Mouse (Mus musculus): ENCODE measurements at regions not wholly inside any gene's neighbourhood (a gene's known extent, or its start where the extent isn't known, plus 50 kb on each side); places are given as distances from the start of the nearest gene placed in this dataset.

DNA sequence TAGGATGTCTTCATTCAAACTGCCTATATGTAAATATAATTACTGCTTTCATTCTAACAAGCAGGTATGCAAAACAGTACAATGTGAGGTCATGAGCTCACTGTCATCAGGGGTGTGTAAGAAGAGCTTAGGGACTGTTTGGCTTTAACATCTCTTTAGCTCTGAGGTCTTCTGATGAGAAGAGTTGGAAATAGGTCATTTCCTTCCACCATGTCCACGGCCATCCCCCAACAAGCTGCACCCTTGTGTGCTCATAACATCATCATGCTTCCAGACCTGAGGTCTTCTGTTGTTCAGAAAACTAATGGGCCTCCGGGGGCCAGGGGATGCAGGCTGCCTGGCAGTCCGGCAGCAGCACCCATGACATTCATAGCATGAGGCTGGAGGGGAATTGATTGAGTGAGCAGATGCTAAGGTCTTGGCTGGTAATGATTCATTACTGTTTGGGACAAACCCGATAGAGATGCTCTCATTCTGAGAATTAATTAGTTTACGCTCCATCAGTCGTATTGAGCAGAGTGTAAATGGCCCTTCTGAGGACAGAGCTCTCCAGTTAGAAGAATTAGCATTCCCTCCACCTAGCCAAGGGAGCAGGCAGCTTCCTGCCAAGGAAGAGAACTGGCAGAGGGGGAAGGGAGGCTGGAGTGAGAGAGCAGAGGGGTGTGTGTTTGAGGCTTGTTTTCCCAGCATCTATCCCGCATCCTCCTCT is 64.0 kb downstream of the Rps24 start:
- no peak for DNase-seq

DNA sequence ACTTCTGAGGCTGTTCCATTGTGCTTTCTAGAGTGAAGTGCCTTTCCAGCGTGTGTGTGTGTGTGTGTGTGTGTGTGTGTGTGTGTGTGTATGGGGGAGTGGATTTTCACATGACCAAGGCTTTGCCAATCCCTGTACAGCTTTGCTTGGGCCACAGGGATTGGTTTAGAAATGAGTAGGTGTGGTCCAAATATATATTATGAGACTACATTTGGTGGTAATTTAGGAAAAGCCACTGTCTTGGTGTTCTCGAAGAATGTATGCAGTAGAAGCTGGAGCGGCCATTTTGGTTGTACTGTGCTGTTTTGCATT is 64.5 kb downstream of the Rps24 start:
- no peak for DNase-seq

DNA sequence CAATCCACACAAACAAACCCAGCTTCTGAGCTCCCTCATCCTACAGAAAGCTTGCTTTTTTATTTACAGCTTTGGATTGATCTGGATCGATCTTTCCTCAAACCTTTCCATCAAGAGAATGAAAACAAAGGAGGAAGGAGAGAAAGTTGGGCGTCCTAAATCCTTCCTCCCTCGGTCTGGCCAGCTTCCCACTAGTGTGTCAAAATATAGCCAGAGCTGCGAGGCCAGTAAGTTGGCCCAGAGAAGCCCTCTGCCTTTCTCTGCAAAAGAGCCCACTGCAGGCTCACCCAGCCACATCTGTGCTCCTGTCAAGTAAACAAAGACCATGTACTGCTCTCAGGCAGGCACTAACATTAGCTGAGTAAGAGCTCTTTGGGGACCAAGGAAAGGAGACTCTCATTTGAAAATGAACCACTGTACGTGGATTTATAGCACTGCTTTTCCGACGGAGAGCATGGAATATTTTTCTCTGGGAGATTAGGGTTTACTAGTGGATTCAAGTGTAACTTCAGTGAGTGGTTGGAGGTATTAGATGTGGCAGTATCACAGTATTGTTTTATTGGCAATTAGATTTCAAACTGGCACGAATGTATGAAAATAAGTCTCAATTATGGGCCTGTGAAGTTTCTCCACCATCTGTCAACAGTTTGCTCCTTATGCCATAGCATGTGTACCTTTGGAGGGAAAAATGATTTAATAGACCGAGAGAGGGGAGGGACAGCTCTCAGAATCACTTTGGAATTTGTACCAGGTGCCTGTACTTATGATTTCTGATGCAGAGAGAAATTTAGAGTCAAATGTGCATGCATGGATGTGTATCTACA is 78.1 kb downstream of the Rps24 start:
- no peak for DNase-seq

- DNase-seq, result no peak
Observed at GRCm38 (mm10) chr14:24565718-24566322, 78.9 kb downstream of the Rps24 start.

DNA sequence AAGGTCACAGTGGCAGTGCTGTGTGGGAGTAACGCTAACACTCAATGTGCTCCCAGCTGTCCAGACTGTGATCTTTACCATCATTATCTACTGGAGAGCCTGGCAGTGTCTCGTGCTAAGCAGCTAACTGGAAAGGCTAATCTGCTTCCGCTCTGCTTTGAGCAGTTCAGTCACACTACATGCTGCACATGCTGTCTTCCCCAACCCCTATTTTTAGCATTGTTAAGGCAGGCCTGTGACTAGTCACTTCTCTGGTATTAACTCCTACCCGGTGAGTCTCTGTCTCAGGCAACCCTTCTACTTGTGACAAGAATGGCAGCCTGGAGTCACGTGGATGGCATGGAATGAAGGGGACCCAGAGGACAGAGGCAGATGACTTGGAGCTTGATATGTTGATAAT is 88.2 kb downstream of the Rps24 start:
- DNase-seq, result no peak

- DNase-seq, result peak; percentile 9
Observed at GRCm38 (mm10) chr14:24578535-24579111, 91.7 kb downstream of the Rps24 start.

GRCm38 (mm10) chr14:24579153-24579795 is 92.3 kb downstream of the Rps24 start:
- no peak for DNase-seq

DNA sequence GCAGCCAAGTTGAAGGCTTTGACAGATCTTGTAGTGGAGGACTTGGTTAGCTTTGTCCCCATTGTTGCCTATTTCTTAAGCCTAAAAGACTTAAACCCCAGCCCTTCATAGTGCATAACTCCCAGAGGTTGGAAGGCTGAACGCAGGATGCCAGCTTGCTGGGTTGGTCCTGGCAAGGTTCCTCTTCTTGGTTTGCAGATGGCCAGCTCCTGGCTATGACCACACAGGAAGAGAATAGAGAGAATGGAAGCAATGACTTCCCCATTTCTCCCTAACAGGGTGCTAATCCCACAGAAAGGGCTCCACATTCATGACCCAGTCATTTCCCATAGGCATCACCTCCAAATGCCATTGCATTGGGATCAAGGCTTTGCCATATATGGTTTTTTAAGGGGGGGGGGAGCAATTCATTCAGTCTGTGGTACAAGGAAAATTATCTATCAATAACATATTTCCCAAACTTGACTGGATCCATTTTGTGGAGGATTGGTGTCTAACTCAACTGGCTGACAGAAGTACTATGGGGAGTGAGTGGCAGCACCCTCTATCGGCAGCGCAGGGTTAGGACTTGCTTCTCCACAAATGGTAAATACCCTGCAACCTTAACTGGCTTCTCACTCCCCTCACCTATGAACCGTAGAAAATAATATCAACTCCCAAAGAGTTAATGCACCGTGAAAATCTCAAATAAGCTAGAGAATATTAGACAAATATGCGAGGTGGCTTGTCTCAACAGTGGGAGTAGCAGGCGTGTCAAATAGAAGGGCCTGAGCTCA is 99.4 kb downstream of the Rps24 start:
- DNase-seq, result no peak

DNA sequence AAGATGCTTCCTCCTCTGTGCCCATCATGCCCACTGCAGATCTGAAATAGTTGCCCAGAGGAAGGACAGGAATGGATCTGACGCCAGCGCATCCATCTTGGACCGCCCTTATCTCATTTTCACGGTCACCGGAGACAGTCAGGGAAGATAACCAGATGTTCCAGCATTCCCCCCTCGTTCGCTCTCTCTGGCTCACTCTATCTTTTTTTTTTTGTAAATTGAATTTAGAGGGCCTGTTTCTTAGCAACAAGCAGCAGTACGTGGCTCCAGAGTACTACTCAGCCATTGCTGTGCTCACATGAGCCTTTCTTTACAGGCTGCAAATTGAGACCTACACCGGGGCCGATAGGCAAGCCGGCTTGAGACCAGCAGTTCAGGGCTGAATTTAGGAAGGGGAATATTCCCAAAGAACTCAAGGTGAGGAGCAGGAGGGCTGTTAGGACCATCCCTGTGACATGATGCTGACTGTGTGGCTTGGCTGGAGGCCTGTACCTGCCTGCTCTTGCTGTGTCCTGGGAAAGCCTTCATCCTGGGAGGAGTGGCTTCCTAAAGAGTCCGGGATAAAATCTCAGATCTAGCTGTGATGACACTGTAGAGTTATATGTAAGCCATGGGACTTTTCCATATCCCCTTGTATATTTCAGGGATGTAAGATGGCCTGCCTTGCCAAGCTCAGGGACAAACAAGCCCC is 100.2 kb downstream of the Rps24 start:
- DNase-seq, result no peak

DNA sequence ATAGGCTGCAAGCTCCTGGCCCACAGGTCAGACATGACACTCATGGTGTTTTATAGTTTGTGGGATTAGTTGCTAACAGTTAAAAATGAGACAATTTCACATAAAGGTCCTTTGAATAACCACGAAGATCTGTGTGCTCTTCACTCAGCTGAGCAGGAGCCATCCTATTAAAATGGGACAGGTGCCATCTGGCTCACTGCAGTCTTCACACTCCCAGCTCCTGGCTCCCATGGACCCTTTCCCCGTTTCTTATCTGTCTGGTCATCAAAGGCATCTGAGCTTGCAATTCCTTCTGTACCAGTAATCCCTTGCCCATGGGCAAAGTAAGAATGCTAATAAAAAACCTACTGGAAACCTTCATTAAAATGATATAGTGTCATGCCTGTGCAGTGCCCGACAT is 101.1 kb downstream of the Rps24 start:
- no peak for DNase-seq

DNA sequence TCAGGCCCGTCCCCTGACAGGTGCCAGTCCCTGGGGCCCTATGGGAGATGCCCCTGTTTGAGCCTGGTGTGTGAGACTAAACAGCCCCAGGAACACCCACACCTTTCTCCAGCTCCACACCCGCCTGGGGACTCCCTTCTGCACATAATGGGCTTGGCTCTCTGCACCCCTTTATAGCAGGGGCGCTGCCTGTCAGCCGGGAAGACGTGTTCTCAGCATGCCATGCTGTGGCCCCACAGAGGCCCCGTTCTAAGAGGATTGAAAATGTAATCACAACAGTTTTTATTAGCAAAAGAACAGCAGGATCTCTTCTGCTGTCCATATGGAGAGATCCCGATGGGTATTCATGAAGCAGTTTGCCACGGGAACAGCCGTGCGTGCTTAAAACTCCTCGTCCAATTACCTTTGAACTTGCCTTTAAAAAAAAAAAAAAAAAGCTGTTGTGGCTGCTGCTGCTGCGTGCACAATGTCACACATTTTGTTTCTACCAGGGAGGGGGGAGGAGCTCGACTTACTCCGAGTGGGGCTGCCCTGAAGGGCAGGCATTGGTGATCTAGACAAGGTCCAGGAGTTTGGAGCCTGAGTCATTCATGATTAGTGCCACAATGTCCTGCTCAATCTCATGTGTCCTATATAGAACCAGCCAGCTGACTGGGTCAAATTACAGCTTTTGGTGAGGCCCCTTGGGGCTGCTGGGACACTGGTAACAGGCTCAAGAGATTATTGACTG is 119.7 kb downstream of the Rps24 start:
- DNase-seq, result no peak

GRCm38 (mm10) chr14:24608356-24608755 is 121.4 kb downstream of the Rps24 start:
- DNase-seq, result no peak

GRCm38 (mm10) chr14:24612254-24612995 is 125.5 kb downstream of the Rps24 start:
- no peak for DNase-seq

DNA sequence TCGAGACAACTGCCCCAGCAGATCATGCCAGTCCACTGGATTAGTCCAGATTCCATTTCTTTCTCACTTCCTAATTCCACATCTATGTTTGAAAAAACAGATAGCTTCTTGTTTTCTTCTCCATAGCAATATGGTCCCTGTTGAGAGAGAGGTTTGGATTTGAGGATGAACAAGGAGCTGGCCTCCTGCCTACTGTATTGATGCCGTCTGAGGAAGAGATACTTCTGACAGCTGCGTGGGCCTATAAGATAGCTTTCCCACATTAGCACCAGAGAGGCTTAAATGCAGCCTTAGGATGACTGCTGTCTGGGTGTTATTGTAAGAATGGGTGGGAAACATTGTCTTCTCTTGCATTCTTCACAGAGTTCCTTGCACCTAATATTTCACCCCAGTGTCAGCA is 128.9 kb downstream of the Rps24 start:
- DNase-seq, result no peak

- no peak for DNase-seq
Observed at GRCm38 (mm10) chr14:24616306-24617125, 129.6 kb downstream of the Rps24 start.

- DNase-seq, result no peak
Observed at GRCm38 (mm10) chr14:24617126-24617375, 130.1 kb downstream of the Rps24 start.

GRCm38 (mm10) chr14:24617393-24617861 is 130.5 kb downstream of the Rps24 start:
- DNase-seq, result no peak

DNA sequence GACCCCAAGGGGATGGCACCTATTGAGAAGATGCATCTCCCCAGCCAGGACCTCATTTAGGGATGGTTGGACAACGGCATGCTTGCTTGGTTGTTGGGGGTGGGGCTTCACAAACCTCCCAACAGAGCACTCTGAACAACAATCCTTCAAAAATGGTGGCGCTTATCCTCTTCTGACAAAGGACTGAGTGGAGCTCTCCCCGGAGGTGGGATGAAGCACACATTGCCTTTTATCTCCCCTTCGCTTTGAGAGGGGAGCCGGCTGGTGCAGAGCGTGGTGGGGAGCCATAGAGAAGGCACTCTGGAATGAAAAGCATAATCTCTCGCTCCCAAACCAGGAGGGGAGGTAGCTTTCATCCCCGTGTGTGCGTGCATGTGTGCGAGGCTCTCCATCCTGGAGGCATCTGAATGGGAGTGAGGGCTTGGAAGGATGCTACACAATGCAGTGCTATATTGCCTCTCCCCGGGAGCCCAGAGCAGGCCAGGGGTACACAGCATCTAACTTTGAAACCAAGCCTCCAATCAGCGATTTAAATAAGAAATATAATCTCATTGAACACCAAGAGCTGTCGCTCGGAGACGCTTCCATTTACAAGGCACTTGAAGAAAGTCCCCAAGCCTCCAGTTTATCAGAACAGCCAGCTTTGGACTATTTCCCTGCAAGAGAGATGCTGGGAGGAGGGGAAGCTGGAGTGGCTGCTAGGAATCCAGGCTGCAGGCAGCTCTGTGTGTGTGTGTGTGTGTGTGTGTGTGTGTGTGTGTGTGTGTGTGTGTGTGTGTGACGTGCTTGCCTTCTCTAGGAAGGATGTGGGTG is 131.5 kb downstream of the Rps24 start:
- peak; percentile 34 for DNase-seq

GRCm38 (mm10) chr14:24631994-24632393 is 145.1 kb downstream of the Rps24 start:
- no peak for DNase-seq
